Mouse (Mus musculus) natural killer cell, adult 2 months (primary cell): ENCODE measurements at regions not wholly inside any gene's neighbourhood (a gene's known extent, or its start where the extent isn't known, plus 50 kb on each side); places are given as distances from the start of the nearest gene placed in this dataset.

ENCODE experiments used
- DNase-seq, 2 experiments: peaks; one replicate each; pipeline ENCODE4 v3.0.0; 2022; ENCODE audit warnings: low spot score in 2 of 2

DNA sequence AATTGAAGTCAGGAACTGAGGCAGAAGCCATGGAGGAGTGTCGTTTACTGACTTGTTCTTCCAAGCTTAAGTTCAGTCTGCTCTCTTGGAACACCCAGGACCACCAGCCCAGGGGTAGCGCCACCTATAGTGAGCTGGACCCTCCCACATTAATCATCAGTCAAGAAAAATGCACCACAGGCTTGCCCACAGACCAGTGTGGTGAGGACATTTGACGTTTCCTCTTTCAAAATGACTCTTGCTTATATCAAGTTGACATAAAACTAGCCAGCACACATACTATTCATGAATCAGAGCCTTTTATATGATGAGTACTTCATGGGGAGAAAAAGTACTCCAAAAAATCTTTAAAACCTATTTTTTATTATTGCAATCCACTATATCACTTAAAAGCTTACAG is 69.7 kb upstream of the Paip1 start:
- no peak for DNase-seq

DNA sequence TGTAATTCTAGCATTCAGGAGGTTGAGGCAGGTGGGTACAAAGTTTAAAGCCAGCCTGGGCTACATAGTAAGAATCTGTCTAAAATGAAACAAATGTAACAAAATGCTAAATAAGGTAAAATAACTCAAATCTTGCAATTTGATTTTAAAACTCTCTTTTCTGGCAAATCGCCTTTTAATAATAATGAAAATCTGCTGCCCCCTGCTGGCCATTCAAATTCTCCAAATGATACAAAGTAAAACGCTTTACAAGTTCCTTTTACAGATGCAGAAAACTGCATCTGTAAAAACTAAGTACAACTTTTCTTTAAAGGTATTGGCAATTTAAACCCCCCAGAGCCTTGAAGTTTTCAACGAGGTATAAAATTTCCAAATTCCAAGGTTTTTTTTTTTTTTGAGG is 65.0 kb upstream of the Paip1 start:
- peak in 1 of 2 experiments; percentile 13 for DNase-seq

DNA sequence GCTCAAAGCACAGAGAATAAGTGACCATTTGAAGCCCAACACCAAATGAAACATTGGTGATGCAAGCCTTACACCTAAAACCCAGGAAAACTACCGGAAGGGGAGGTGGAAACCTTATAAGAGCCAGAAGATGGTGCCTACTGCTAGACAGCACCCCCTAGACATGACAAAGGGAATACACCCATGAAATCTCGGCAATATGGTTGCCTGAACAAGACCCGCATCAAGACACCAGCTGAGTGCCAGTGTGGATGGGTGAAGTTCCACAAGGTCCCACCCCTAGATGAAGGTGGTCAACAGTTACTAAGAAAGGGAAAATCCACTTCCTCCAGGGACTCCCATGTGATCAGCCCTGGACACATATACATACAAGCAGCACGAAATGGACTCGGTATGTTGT is 64.2 kb upstream of the Paip1 start:
- DNase-seq, result no peak

- no peak for DNase-seq
Measured at GRCm38 (mm10) chr13:119367544-119367943, 60.9 kb upstream of the Paip1 start.

- peak; percentile 50 to 67 for DNase-seq
Measured at GRCm38 (mm10) chr13:119378404-119379037, 49.9 kb upstream of the Paip1 start.
